Mouse (Mus musculus) embryonic facial prominence, embryonic 14.5 days (tissue): ENCODE measurements at regions not wholly inside any gene's neighbourhood (a gene's known extent, or its start where the extent isn't known, plus 50 kb on each side); places are given as distances from the start of the nearest gene placed in this dataset.

Source experiments
- ATAC-seq: fragments of 200-750 bp; cut with Nextera tagmentation; 2 replicates; pipeline ENCODE4 v1.8.0; 2017; ENCODE audit warnings: low read depth, moderate number of reproducible peaks, moderate TSS enrichment
- DNase-seq: peaks from one replicate; pipeline ENCODE4 v3.0.0-alpha.2; 2015; ENCODE audit warnings: low spot score
- H3K27ac ChIP-seq: fragments of 300-500 bp; sonication (generic); replicated peaks from 2 replicates; pipeline ENCODE4 v1.5.1; 2014; ENCODE audit warnings: low read depth, mild to moderate bottlenecking, low read length, moderate library complexity
- H3K27me3 ChIP-seq: fragments of 300-500 bp; sonication (generic); replicated peaks from 2 replicates; pipeline ENCODE4 v1.6.1; 2014; ENCODE audit warnings: low read length; ENCODE audit not compliant: control insufficient read depth, insufficient read depth
- H3K36me3 ChIP-seq: fragments of 300-500 bp; sonication (generic); 2 replicates; pipeline ENCODE4 v1.6.1; 2014; ENCODE audit warnings: low read length, mixed read lengths; ENCODE audit not compliant: control insufficient read depth, insufficient read depth
- H3K4me1 ChIP-seq: fragments of 300-500 bp; sonication (generic); 2 replicates; pipeline ENCODE4 v1.6.1; 2014; ENCODE audit warnings: antibody characterized with exemption, low read length; ENCODE audit not compliant: control insufficient read depth, insufficient read depth
- H3K4me2 ChIP-seq: fragments of 300-500 bp; sonication (generic); 2 replicates; pipeline ENCODE4 v1.6.1; 2014; ENCODE audit warnings: low read depth, mild to moderate bottlenecking, low read length, moderate library complexity, mixed read lengths
- H3K4me3 ChIP-seq: fragments of 300-500 bp; sonication (generic); 2 replicates; pipeline ENCODE4 v1.5.1; 2014; ENCODE audit warnings: low read depth, mild to moderate bottlenecking, low read length
- H3K9ac ChIP-seq: fragments of 300-500 bp; sonication (generic); 2 replicates; pipeline ENCODE4 v1.6.1; 2014; ENCODE audit warnings: low read depth, mild to moderate bottlenecking, low read length, moderate library complexity, mixed read lengths
- H3K9me3 ChIP-seq: fragments of 300-500 bp; sonication (generic); 2 replicates; pipeline ENCODE4 v1.6.1; 2016; ENCODE audit warnings: low read length; ENCODE audit not compliant: control insufficient read depth
- WGBS: fragments of 180-500 bp; shearing (Covaris S2); extraction: QIAGEN DNeasy Blood & Tissue Kit; methylation state at CpG from one replicate; pipeline ENCODE4 v1.1.7; 2014; 5-methylcytosine and 5-hydroxymethylcytosine counted together

DNA sequence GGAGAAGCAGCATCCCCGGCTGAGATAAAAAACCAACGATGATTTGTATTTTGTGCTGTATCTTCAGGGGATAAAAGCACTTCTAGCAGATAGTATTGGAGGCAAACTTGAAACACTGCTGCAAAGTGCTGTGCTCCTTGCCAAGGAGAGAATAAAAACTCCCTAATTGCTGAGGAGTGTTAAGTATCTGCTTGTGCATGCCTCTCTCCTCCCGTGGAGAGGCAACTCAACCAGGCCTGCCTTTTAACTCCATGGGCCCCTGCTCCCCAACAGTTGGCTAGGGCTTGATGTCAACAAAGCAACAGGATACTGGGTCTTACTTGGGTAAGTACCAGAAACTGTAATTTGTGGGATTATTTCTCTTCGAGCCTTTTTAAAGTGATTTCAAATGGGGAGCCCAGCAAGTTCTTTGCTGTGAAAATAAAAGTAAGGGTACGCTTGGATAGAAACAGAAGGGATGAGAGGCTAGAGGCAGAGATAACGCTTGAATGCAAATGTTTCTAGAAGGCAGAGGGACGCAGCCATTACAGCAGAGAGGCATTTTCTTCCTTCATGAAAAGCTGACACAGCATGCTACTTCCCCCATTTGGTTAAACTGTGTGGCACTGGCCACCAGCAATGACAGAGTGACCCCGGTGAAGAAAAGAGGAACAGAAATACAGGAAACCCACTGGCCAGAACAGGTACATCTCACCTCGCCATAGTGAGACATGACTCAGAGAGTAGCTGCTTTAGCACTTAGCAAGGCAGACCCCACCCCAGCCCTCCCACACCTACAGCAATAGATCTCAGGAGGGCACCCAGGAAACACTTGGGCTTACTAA lies 369.0 kb upstream of the Spred2 start:
- peak; percentile 41 for DNase-seq
- no peak overlapping the region; the same call in 1 of the 2 replicates for H3K27ac ChIP-seq
- no peaks in the 10 kb centered on the region for H3K9me3 ChIP-seq
- 0 out of 2 replicates have a peak, but pooled peaks have one; percentile 37 for ATAC-seq
- H3K4me3 ChIP-seq: no peak overlapping the region
- whole genome bisulfite sequencing: 64% methylated on average over 9 of the region's 9 CpGs
- no peaks in the 10 kb centered on the region for H3K4me1 ChIP-seq
- H3K9ac ChIP-seq: no peak overlapping the region
- no peaks in the 10 kb centered on the region for H3K36me3 ChIP-seq
- H3K4me2 ChIP-seq: no peak overlapping the region
- H3K27me3 ChIP-seq: no peaks in the 10 kb centered on the region

DNA sequence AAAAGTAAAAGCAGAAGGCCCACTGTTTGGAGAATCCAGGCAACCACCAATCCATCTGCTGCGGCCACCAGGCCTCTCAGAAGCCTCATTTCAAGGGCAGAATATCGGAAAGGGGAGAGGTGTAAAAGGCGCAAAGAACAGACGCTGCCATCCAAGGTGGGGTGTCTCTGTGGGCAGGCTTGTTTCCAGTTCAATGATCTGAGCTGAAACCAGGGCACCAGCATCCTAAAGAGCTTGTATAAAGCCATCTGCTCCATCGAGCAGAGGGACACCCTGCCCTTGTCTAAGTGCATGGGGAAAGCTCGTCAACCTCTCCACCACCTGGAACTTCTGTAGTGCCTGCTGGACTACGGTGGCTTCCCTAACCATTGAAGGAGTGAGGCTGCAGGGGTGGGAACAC lies 363.7 kb upstream of the Spred2 start:
- ATAC-seq: no peak
- Histone ChIP-seq H3K4me2 (no peak overlapping the region), H3K27me3 (no peaks in the 10 kb centered on the region), H3K4me1 (no peaks in the 10 kb centered on the region), H3K4me3 (no peak overlapping the region), H3K9me3 (no peaks in the 10 kb centered on the region), H3K36me3 (no peaks in the 10 kb centered on the region), H3K9ac (no peak overlapping the region), H3K27ac (no peak overlapping the region)
- WGBS: 81% methylated on average over 7 of the region's 7 CpGs
- DNase-seq: no peak

- DNase-seq: no peak
- no peak overlapping the region for H3K27ac ChIP-seq
- no peaks in the 10 kb centered on the region for H3K36me3 ChIP-seq
- H3K4me1 ChIP-seq: no peaks in the 10 kb centered on the region
- no peak for ATAC-seq
- no peaks in the 10 kb centered on the region for H3K9me3 ChIP-seq
- H3K9ac ChIP-seq: no peak overlapping the region
- no peak overlapping the region for H3K4me3 ChIP-seq
- H3K4me2 ChIP-seq: no peak overlapping the region
- no peaks in the 10 kb centered on the region for H3K27me3 ChIP-seq
- WGBS: 93% methylated on average over 4 of the region's 4 CpGs
Measured at GRCm38 (mm10) chr11:19562668-19563067, 361.5 kb upstream of the Spred2 start.

- no peak overlapping the region for H3K4me2 ChIP-seq
- no peak overlapping the region for H3K4me3 ChIP-seq
- H3K9me3 ChIP-seq: no peaks in the 10 kb centered on the region
- ATAC-seq: no peak
- WGBS: 82% methylated on average over 7 of the region's 7 CpGs
- no peaks in the 10 kb centered on the region for H3K27me3 ChIP-seq
- H3K4me1 ChIP-seq: no peaks in the 10 kb centered on the region
- no peak overlapping the region for H3K9ac ChIP-seq
- no peak overlapping the region for H3K27ac ChIP-seq
- no peaks in the 10 kb centered on the region for H3K36me3 ChIP-seq
- no peak for DNase-seq
Measured at GRCm38 (mm10) chr11:19585228-19585627, 338.9 kb upstream of the Spred2 start.

DNA sequence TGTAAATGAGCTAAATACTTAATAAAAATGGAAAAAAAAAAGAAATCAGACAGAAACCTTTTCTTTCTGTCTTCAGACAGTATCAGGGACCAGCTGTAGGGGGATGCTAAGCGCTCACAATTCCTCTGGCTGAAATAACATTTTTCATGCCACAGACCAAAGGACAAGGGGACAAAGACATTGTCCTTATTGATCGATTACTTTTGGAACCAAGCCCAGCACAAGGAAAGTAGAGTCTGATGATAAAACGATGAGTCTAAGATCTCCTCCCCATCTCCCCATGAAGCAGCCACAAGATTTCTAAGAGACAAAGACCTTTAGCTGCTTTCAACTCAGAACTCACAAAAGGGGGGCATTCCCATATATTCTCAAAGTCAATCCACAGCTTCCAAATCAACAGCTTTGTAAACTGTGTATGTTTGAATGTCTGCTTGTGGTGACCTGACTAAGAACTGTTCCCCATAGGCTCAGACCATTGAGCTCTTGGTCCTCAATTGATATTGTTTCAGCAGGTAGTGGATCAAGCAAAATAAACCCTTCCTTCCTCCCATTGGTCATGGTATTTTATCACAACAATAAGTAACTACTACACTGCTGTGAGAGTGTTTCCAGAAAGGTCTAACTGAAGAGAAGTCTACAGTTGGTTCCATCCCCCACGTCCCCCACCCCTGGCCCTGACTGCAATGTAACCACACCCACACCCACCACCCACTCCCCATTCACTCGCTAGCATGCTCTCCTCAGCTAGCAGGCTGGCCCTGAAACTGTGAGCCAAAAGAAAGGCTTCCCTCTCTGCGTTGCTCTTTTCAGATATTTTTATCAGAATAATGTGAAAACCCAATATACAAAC lies 331.4 kb upstream of the Spred2 start:
- no peak overlapping the region for H3K4me2 ChIP-seq
- 0 out of 2 replicates have a peak, but pooled peaks cover 3% of the 10 kb centered on the region for H3K9me3 ChIP-seq
- 81% methylated on average over 6 of the region's 6 CpGs for WGBS
- no peaks in the 10 kb centered on the region for H3K27me3 ChIP-seq
- no peak for ATAC-seq
- no peak overlapping the region for H3K9ac ChIP-seq
- no peak for DNase-seq
- no peak overlapping the region for H3K27ac ChIP-seq
- no peaks in the 10 kb centered on the region for H3K36me3 ChIP-seq
- H3K4me1 ChIP-seq: no peaks in the 10 kb centered on the region
- no peak overlapping the region for H3K4me3 ChIP-seq

- no peaks in the 10 kb centered on the region for H3K27me3 ChIP-seq
- 78% methylated on average over 4 of the region's 4 CpGs for WGBS
- no peak overlapping the region for H3K4me3 ChIP-seq
- DNase-seq: no peak
- H3K4me2 ChIP-seq: no peak overlapping the region
- peak; percentile 41; the same call in 1 of the 2 replicates for ATAC-seq
- no peaks in the 10 kb centered on the region for H3K4me1 ChIP-seq
- H3K9me3 ChIP-seq: peaks cover 6% of the 10 kb centered on the region; the same call in 1 of the 2 replicates
- no peak overlapping the region for H3K27ac ChIP-seq
- no peaks in the 10 kb centered on the region for H3K36me3 ChIP-seq
- H3K9ac ChIP-seq: no peak overlapping the region
Measured at GRCm38 (mm10) chr11:19595107-19595506, 329.1 kb upstream of the Spred2 start.

DNA sequence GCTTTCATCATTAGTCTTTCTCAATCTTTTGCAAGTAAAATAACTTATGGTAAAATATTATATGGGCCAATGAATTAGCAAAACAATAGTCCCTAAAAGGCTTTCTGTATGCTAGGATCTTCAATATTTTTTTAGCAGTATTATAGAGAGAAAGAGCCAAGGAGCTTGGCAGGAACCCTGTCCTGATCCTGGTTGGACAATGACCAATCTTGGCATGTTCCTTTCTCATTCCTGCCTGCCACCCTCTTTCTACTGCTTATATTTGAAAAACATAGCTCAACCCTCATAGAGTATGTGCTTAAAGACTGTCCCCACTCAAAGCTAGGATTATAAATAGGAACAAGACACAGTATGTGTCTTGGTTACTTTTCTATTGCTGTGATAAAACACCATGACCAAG lies 327.8 kb upstream of the Spred2 start:
- no peak overlapping the region for H3K9ac ChIP-seq
- H3K36me3 ChIP-seq: no peaks in the 10 kb centered on the region
- H3K9me3 ChIP-seq: peaks cover 6% of the 10 kb centered on the region; the same call in 1 of the 2 replicates
- no peak overlapping the region for H3K4me3 ChIP-seq
- H3K27ac ChIP-seq: no peak overlapping the region
- DNase-seq (no peak), ATAC-seq (no peak)
- peaks cover 6% of the 10 kb centered on the region; the same call in 1 of the 2 replicates for H3K4me1 ChIP-seq
- no peaks in the 10 kb centered on the region for H3K27me3 ChIP-seq
- no peak overlapping the region for H3K4me2 ChIP-seq

- H3K27me3 ChIP-seq: no peaks in the 10 kb centered on the region
- 75% methylated on average over 9 of the region's 9 CpGs for WGBS
- H3K4me1 ChIP-seq: peaks cover 16% of the 10 kb centered on the region
- no peak overlapping the region for H3K9ac ChIP-seq
- H3K9me3 ChIP-seq: peaks cover 3% of the 10 kb centered on the region; the same call in 1 of the 2 replicates
- H3K4me2 ChIP-seq: no peak overlapping the region
- no peak for ATAC-seq
- H3K4me3 ChIP-seq: no peak overlapping the region
- no peaks in the 10 kb centered on the region for H3K36me3 ChIP-seq
- no peak overlapping the region for H3K27ac ChIP-seq
- DNase-seq: no peak
Measured at GRCm38 (mm10) chr11:19599433-19599832, 324.7 kb upstream of the Spred2 start.
